Mouse (Mus musculus) embryonic stem cell, embryonic (primary cell): ENCODE data around the gene Polr3f.

ENCODE experiments used
- CTCF ChIA-PET, 4 experiments: fragments of 300-600 bp in 2 of 4; fragments of 350-600 bp in 2 of 4; sonication (Branson Sonifier 250); formaldehyde crosslinking; loops; one replicate each; lab custom pipeline; 2022; ENCODE audit warnings: inconsistent platforms in 2 of 4; lab: Charles Lee
- POLR2A ChIA-PET, 4 experiments: fragments of 300-600 bp in 2 of 4; fragments of 350-600 bp in 2 of 4; sonication (Branson Sonifier 250); formaldehyde crosslinking; loops; one replicate each; lab custom pipeline; 2022; ENCODE audit warnings: antibody characterized with exemption in 4 of 4, inconsistent platforms in 1 of 4; lab: Charles Lee

Polr3f gene

DNA sequence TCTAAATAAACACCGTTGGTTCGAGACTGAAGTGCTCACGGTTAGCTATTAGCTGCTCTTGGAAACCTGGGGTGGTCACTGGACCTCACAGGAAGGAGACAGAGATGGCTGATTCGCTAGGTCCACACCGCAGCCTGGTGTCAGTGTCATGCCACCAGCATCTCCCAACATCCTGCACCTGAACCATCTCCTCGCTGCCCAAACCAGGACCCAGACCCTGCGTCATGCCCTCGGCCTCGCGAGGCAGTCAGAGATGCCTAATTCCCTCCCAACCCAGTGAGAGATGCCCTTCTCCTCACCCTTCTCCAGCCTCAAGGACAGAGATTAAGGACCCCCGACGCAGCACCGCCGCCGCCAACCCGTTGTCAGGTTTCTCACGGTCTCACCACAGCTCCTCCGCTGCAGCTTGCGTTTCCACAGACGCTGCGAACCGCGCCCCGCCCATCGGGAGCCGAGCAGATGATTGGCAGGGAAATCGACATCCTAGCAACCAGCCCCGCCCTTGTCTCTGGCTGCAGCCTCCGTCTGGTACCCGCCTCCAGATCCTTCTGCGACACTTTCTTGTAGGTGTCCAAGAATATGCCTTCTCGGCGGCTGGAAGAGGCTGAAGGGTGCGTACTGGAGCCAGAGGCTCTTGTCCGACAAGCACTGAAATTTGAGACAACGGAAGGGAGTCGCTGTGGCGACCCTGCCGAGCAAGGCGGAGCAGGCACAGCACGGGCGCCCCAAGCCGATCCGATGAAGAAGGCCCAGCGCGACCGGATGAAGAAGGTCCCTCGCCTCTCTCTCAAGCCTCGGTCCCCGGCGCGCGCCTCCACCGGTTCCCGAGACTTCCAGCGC lies at the start of gene Polr3f, which contains the start of gene Dzank1:
Polr3f (plus strand) TSS at position 738 of the 840 bp plus-strand sequence.
Dzank1 (minus strand) TSS at position 434 of the 840 bp plus-strand sequence.
- POLR2A ChIA-PET = interaction anchor here (0.6 to 2.4 kb wide), 32 partner anchors 8 to 195 kb away, joined by 3 to 33 read pairs (median 4); partner anchors contain the start of genes Rbbp9 (in 3 of the 4), Sec23b (in 3 of the 4), Dtd1 (in 1 of the 4) and Ovol2 (in 1 of the 4)
- CTCF ChIA-PET = interaction anchor here in 1 of 4 experiments (0.6 to 0.9 kb wide), 2 partner anchors 25 to 66 kb away, joined by 3 read pairs; no protein-coding TSS in a partner anchor

DNA sequence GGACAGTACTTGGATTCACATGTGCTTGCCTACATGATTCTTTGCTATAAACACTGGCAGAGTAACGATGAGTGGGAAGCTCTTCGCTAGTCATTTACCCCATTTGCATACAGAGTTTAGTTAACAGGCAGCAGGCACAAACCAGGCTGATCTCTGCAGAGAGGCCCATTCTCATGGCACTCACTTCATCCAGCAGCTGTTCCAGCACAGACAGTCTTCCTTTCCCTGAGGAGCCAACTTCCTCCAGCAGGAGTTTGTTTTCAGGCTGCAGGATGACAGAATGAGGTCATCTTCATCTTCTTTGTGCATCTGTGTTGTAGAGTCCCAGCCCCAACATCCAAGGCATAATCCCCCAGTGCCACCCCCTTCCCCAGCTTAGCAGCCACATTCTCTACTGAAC lies 48.1 kb upstream of the Polr3f start:
- ChIA-PET POLR2A (interaction anchor here in 2 of 4 experiments (0.6 to 1.5 kb wide), 4 partner anchors 21 to 771 kb away, joined by 3 read pairs; no protein-coding TSS in a partner anchor), CTCF (no interaction called here)

DNA sequence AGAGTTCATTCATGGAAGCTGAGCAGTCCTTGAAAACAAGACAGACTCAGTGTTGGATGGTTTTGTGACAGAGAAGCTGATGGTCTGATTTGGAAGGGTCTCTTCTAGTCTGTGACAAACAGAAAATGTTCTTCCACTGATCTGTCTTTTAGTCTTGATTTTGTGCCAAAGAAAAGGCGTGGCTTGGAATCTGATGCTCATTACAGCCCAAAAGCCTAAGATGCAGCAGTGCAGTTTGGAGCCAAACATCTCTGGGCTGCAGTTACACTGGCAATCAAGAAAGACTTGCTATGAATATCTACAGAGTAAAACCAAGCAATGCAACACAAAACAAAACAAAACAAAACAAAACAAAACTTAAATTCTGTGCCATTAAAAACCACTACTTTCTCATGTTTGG lies 43.4 kb upstream of the Polr3f start:
- ChIA-PET CTCF (no interaction called here), POLR2A (no interaction called here)

- POLR2A ChIA-PET = no interaction called here
Observed at GRCm38 (mm10) chr2:144485439-144485838, 42.1 kb upstream of the Polr3f start.

GRCm38 (mm10) chr2:144487476-144487875 lies 40.0 kb upstream of the Polr3f start:
- CTCF ChIA-PET = no interaction called here
- POLR2A ChIA-PET = no interaction called here

More at GRCm38 (mm10) chr2:144485439-144485838, 42.1 kb upstream of the Polr3f start:
- CTCF ChIA-PET = interaction anchor here in 1 of 4 experiments (0.6 kb wide), 1 partner anchor 54 kb away, joined by 3 read pairs; no protein-coding TSS in a partner anchor

GRCm38 (mm10) chr2:144489342-144489741 lies 38.2 kb upstream of the Polr3f start:
- POLR2A ChIA-PET = no interaction called here

GRCm38 (mm10) chr2:144502134-144502533 lies 25.4 kb upstream of the Polr3f start:
- ChIA-PET CTCF (interaction anchor here in 1 of 4 experiments (1.1 kb wide), 1 partner anchor 25 kb away, joined by 3 read pairs; the partner anchor contains the start of gene Dzank1), POLR2A (interaction anchor here in 1 of 4 experiments (1.2 kb wide), 1 partner anchor 25 kb away, joined by 4 read pairs; the partner anchor contains the start of genes Dzank1 and Polr3f)

More at GRCm38 (mm10) chr2:144489342-144489741, 38.2 kb upstream of the Polr3f start:
- CTCF ChIA-PET = no interaction called here

DNA sequence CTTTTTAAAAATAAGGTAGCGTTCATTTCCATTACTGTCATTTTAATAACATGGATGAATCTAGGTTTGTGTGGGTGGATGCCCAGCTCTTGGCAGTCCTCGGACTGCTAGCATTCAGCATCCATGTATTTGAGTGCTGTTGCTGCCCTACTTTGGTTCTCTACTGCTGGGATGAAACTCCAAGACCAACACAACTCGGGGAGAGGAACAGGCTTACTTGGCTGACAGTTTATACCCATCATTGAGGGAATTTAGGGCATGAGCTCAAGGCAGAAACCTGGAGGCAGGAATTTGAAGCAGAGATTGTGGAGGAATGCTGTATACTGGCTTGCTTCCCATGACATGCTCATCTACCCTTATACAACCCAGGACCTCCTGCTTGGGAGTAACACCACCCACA lies 12.9 kb upstream of the Polr3f start:
- ChIA-PET CTCF (no interaction called here), POLR2A (interaction anchor here in 1 of 4 experiments (0.7 kb wide), 1 partner anchor 146 kb away, joined by 3 read pairs; the partner anchor contains the start of genes Kat14 and Pet117)

- POLR2A ChIA-PET = interaction anchor here in 1 of 4 experiments (1.4 kb wide), 1 partner anchor 29 kb away, joined by 4 read pairs; no protein-coding TSS in a partner anchor
Observed at GRCm38 (mm10) chr2:144519772-144520171, 7.7 kb upstream of the Polr3f start.

GRCm38 (mm10) chr2:144525856-144526255 lies 1.7 kb upstream of the Polr3f start:
- ChIA-PET CTCF (interaction anchor here in 1 of 4 experiments (0.8 kb wide), 1 partner anchor 199 kb away, joined by 3 read pairs; no protein-coding TSS in a partner anchor), POLR2A (interaction anchor here in 3 of 4 experiments (0.6 to 2.4 kb wide), 4 partner anchors 25 to 242 kb away, joined by 3 to 16 read pairs (median 5); partner anchors contain the start of genes Rbbp9 (in 1 of the 3) and Sec23b (in 1 of the 3))

More at GRCm38 (mm10) chr2:144519772-144520171, 7.7 kb upstream of the Polr3f start:
- CTCF ChIA-PET = no interaction called here

GRCm38 (mm10) chr2:144527821-144528174 lies 280 bp downstream of the Polr3f start:
- CTCF ChIA-PET = no interaction called here
- POLR2A ChIA-PET = interaction anchor here in 3 of 4 experiments (0.7 to 2.4 kb wide), 18 partner anchors 10 to 111 kb away, joined by 3 to 33 read pairs (median 5); partner anchors contain the start of genes Rbbp9 (in 3 of the 3), Sec23b (in 2 of the 3) and Smim26 (in 1 of the 3)

GRCm38 (mm10) chr2:144537123-144537522 lies 9.6 kb downstream of the Polr3f start:
- CTCF ChIA-PET = no interaction called here

DNA sequence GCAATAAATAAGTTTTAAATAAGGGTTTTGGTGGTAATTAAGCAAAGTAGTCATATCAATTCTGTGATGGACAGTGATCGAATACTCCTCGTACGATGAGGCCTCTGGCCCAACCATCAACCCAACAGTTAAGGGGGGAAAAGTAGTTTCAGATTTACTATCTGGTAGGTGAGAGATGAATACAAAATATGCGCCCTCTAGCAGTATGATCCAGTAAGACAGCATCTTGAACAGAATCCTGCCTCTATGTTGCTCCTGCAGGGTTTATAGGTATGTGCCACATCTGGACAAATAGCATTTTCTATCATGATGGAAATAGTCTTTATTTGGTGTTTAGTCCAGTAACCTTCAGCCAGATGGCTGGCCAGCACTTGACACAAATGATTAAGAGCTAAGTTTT lies 13.7 kb downstream of the Polr3f start:
- CTCF ChIA-PET = no interaction called here
- POLR2A ChIA-PET = interaction anchor here in 2 of 4 experiments (1.5 to 4.1 kb wide), 6 partner anchors 9 to 51 kb away, joined by 4 to 24 read pairs (median 6); partner anchors contain the start of genes Rbbp9 (in 2 of the 2), Sec23b (in 2 of the 2), Dzank1 (in 1 of the 2) and Polr3f (in 1 of the 2)

More at GRCm38 (mm10) chr2:144537123-144537522, 9.6 kb downstream of the Polr3f start:
- POLR2A ChIA-PET = interaction anchor here in 1 of 4 experiments (1.5 to 4.1 kb wide), 2 partner anchors 10 to 13 kb away, joined by 4 to 24 read pairs; partner anchors contain the start of genes Dzank1, Polr3f and Rbbp9

- ChIA-PET POLR2A (interaction anchor here in 2 of 4 experiments (1.1 to 1.2 kb wide), 2 partner anchors 16 to 32 kb away, joined by 3 to 4 read pairs; partner anchors contain the start of genes Dzank1 (in 1 of the 2) and Polr3f (in 1 of the 2)), CTCF (no interaction called here)
Observed at GRCm38 (mm10) chr2:144543670-144544069, 16.2 kb downstream of the Polr3f start.

DNA sequence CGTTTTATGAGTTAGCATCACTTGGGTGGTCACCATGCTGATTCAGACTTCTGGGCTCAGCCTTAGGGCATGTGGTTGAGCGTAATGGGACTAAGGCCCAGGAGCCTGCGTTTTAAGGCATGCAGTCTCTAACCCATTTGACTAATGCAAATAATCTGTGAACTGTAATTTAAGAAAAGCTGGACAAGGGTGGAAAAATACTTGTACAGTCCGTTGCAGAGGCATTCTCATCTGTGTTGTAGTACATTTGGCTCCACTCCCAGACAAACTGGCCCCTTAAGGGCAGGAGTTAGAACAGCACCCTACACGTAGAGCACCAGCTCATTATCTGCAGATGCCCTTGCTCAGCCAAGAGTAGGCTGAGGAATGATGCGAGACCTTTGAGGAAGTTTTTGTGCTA lies 17.1 kb downstream of the Polr3f start:
- CTCF ChIA-PET = no interaction called here
- POLR2A ChIA-PET = interaction anchor here in 1 of 4 experiments (0.7 to 3.0 kb wide), 2 partner anchors 12 to 18 kb away, joined by 3 to 11 read pairs; partner anchors contain the start of gene Sec23b

GRCm38 (mm10) chr2:144545061-144545460 lies 17.5 kb downstream of the Polr3f start:
- POLR2A ChIA-PET = interaction anchor here in 1 of 4 experiments (0.7 to 3.0 kb wide), 2 partner anchors 11 to 18 kb away, joined by 3 to 11 read pairs; partner anchors contain the start of gene Sec23b

DNA sequence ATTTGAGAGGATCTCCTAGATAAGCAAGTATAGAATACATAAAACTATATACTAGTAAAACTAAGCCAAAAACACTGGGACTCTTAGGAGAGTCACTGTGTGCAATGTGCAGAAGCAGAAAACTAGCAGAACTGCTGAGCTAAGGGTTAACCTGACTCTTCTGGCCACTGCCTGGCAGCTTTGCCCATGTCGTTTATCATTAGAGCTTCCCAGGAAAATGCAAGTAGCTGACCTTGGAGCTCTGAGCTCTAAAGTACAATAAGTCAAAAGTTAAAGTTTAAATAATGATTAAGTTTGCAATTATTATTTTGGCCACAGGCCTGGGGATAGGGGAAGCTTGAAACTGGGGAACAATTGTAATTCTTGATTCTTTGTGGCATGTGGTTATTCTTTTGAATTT lies 18.0 kb downstream of the Polr3f start:
- ChIA-PET POLR2A (interaction anchor here in 1 of 4 experiments (3.0 kb wide), 1 partner anchor 11 kb away, joined by 11 read pairs; the partner anchor contains the start of gene Sec23b), CTCF (no interaction called here)

More at GRCm38 (mm10) chr2:144545061-144545460, 17.5 kb downstream of the Polr3f start:
- CTCF ChIA-PET = no interaction called here

DNA sequence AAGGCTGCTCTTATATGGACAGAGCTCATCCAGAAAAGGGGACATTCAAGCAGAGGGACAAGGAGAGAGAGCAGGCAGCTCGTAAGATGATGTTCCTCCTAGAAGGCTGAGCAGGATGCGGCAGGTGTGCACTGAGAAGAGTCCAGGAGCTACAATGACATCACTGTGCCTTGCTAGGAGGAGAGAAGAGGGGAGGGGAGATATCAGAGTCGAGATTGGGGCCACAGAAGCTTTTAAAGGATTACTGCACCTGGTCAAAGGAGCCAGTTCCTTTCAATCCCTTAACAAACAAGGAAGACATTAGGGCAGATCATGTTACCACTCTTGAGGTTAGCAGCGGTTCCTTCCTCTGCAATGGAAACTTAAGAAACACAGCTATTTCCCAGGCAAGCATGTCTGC lies 20.0 kb downstream of the Polr3f start:
- ChIA-PET CTCF (no interaction called here), POLR2A (interaction anchor here in 2 of 4 experiments (1.1 to 1.8 kb wide), 4 partner anchors 8 to 53 kb away, joined by 3 to 6 read pairs (median 4); partner anchors contain the start of gene Sec23b (in 1 of the 2))
